Mouse (Mus musculus): ENCODE results near the gene Vps51. TPM values are rescaled to one million over a fixed set of nuclear protein-coding genes. Genes with fewer than 3 reads are reported as not detected.

Gene Vps51
- polyA plus RNA-seq, 1 experiment from 2014 or later: 27.3 TPM

DNA sequence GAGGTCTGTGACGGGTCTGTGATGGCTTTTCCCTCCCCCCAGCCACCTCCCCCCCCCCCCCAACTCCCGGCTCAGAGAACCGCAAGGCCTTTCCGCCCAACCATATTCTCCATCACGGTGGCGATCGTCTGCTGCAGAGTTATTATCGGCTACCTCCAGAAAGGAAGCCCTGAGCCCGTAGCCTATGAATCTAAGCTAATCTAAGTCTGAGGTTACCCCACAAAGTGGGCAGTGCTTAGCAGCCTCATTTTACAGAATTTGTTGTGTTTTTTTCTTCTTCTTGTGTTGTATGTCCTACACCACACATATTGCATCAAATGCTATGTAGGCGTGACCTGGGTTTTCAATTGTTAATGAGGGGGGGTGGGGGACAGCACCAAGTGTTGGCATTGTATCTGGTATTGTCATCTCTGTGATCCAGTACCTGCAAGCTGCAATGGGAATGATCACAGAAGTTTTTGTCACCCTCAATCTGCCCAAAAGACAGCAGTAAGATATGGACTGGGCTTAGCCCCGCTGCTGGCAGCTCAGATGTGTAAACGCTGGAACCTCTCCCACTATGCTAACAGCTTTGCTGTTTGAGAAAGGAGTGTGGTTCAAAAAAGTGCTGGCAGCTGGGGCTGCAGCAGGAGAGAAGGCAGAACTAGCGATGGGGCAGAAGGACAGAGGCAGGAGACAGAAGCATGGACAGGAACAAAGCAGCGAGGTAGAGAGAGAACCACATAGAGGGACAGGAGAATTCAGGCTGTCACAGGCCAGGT lies 46.3 kb downstream of the Vps51 start:
- no peak for ATAC-seq (ENCODE audit: insufficient read depth)
- Histone ChIP-seq H3K4me2 (no peak overlapping the region), H3K27ac (replicated peaks) (no peak overlapping the region), H3K9ac (no peak overlapping the region), H3K4me1 (replicated peaks) (peaks cover 1% of the 10 kb centered on the region; the same call in 1 of the 2 replicates), H3K9me3 (replicated peaks) (no peaks in the 10 kb centered on the region), H3K36me3 (replicated peaks) (no peaks in the 10 kb centered on the region), H3K27me3 (peaks cover 10% of the 10 kb centered on the region; the same call in 1 of the 2 replicates), H3K4me3 (replicated peaks) (no peak overlapping the region)
- 51% methylated on average over 14 of the region's 14 CpGs for WGBS (ENCODE audit: insufficient replicate concordance)

- 67% methylated on average over 9 of the region's 9 CpGs for WGBS (ENCODE audit: insufficient replicate concordance)
- Histone ChIP-seq H3K36me3 (replicated peaks) (no peaks in the 10 kb centered on the region), H3K9me3 (replicated peaks) (no peaks in the 10 kb centered on the region), H3K27me3 (peaks cover 10% of the 10 kb centered on the region; the same call in 1 of the 2 replicates), H3K4me2 (no peak overlapping the region), H3K4me3 (replicated peaks) (no peak overlapping the region), H3K9ac (no peak overlapping the region), H3K27ac (replicated peaks) (no peak overlapping the region), H3K4me1 (replicated peaks) (no peaks in the 10 kb centered on the region; the same call in 1 of the 2 replicates)
- ATAC-seq (ENCODE audit: insufficient read depth): no peak
Observed at GRCm38 (mm10) chr19:6029426-6029825, 47.6 kb downstream of the Vps51 start.

GRCm38 (mm10) chr19:6028991-6029390 lies 48.0 kb downstream of the Vps51 start:
- peaks cover 10% of the 10 kb centered on the region; the same call in 1 of the 2 replicates for H3K27me3 ChIP-seq
- H3K9ac ChIP-seq: no peak overlapping the region
- H3K4me2 ChIP-seq: no peak overlapping the region
- 64% methylated on average over 6 of the region's 6 CpGs for WGBS (ENCODE audit: insufficient replicate concordance)
- no peak for ATAC-seq (ENCODE audit: insufficient read depth)
- H3K36me3 ChIP-seq (replicated peaks): no peaks in the 10 kb centered on the region
- H3K9me3 ChIP-seq (replicated peaks): no peaks in the 10 kb centered on the region
- H3K4me1 ChIP-seq (replicated peaks): peaks cover 3% of the 10 kb centered on the region; the same call in 1 of the 2 replicates
- no peak overlapping the region for H3K4me3 ChIP-seq (replicated peaks)
- H3K27ac ChIP-seq (replicated peaks): no peak overlapping the region

DNA sequence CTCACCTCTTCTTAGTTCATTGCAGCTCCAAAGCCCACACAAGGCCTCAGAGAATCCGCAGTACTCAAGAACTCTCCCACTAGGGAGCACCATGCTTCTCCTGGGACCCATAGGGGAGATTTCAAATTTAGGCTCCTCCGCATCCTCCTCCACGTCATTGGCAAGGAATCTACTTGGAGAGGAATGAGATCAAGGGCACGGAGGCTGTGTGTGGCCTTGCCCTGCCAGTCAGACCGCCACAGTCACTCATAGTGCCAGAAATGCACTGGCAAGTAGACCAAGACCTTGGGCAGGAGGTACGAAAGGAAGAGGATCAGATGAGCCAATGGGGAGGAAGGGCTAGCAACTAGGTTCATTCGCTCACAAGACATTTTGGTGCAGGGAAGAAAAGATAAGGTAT lies 53.1 kb downstream of the Vps51 start:
- ATAC-seq (ENCODE audit: insufficient read depth): no peak
- no peak overlapping the region for H3K9ac ChIP-seq
- H3K4me2 ChIP-seq: no peak overlapping the region
- WGBS (ENCODE audit: insufficient replicate concordance): 64% methylated on average over 7 of the region's 7 CpGs
- H3K4me1 ChIP-seq (replicated peaks): peaks cover 23% of the 10 kb centered on the region
- peaks cover 10% of the 10 kb centered on the region; the same call in 1 of the 2 replicates for H3K27me3 ChIP-seq
- H3K4me3 ChIP-seq (replicated peaks): no peak overlapping the region
- no peaks in the 10 kb centered on the region for H3K9me3 ChIP-seq (replicated peaks)
- H3K27ac ChIP-seq (replicated peaks): no peak overlapping the region
- no peaks in the 10 kb centered on the region for H3K36me3 ChIP-seq (replicated peaks)

- Histone ChIP-seq H3K27me3 (peaks cover 9% of the 10 kb centered on the region; the same call in 1 of the 2 replicates), H3K9me3 (replicated peaks) (no peaks in the 10 kb centered on the region), H3K27ac (replicated peaks) (no peak overlapping the region), H3K9ac (no peak overlapping the region), H3K4me3 (replicated peaks) (no peak overlapping the region), H3K36me3 (replicated peaks) (no peaks in the 10 kb centered on the region), H3K4me2 (no peak overlapping the region), H3K4me1 (replicated peaks) (peaks cover 32% of the 10 kb centered on the region)
- WGBS (ENCODE audit: insufficient replicate concordance): 71% methylated on average over 8 of the region's 8 CpGs
- no peak for ATAC-seq (ENCODE audit: insufficient read depth)
Observed at GRCm38 (mm10) chr19:6023059-6023458, 54.0 kb downstream of the Vps51 start.

DNA sequence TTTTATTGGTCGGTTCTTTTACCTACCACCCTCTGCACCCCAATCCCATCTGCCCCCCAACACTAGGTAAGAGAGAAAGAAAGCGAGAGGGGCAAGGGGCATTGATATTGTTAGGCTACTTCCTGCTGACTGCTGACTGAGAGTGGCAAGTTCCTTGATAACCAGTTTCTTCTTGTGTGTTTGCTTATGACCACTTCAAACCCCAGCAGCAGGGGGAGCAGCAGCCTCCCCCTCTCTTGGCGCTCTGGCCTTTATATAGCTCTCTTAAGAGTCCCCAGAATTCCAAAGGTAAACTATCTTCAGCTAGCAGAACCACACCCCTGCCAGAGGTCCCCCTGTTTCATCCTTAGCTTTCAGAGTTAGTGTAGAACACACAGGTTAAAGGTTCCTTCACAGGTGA lies 56.8 kb downstream of the Vps51 start:
- Histone ChIP-seq H3K27me3 (no peaks in the 10 kb centered on the region; the same call in 1 of the 2 replicates), H3K9me3 (replicated peaks) (no peaks in the 10 kb centered on the region), H3K36me3 (replicated peaks) (no peaks in the 10 kb centered on the region), H3K4me2 (no peak overlapping the region), H3K4me3 (replicated peaks) (no peak overlapping the region), H3K4me1 (replicated peaks) (peaks cover 60% of the 10 kb centered on the region), H3K9ac (no peak overlapping the region), H3K27ac (replicated peaks) (no peak overlapping the region)
- ATAC-seq (ENCODE audit: insufficient read depth): no peak
- 47% methylated on average over 3 of the region's 3 CpGs for WGBS (ENCODE audit: insufficient replicate concordance)

DNA sequence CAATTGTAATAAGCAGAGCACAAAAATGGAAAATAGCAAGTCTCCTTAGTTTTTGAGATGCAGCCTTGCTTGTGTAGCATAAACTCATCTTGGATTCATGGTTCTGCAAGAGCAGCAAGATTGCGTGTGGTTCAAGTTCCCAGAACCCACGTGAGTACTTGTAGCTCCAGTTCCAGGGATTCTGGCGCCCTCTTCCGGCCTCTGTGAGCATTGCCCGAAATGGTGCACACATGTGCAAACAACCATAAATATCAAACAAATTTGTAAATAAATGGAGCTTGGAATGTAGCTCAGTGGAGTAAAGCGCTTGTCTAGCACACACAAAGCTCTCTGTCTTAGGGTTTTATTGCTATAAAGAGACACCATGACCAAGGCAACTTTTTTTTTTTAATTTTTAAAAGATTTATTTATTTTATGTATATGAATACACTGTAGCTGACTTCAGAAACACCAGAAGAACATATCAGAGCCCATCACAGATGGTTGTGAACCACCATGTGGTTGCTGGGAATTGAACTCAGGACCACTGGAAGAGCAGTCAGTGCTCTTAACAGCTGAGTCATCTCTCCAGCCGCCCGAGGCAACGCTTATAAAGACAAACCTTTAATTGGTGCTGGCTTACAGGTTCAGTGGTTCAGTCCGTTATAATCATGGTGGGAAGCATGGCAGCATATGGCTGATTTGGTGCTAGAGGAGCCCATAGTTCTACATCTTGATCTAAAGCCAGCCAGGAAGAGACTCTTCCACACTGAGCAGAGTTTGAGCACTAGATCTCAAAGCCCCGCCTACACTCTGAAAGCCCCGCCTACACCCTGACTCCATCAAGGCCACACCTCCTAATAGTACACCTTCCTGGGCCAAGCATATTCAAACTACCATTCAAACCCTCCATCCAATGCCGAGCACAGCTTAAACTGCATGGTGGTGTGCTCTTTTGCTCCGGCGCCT lies 58.6 kb downstream of the Vps51 start:
- Histone ChIP-seq H3K27ac (replicated peaks) (peak overlapping the region; percentile 81), H3K9me3 (replicated peaks) (no peaks in the 10 kb centered on the region), H3K4me3 (replicated peaks) (peak overlapping the region; percentile 29), H3K9ac (0 out of 2 replicates have a peak overlapping the region, but pooled peaks have one; percentile 31), H3K36me3 (replicated peaks) (peaks cover 6% of the 10 kb centered on the region), H3K4me1 (replicated peaks) (peaks cover 71% of the 10 kb centered on the region), H3K27me3 (no peaks in the 10 kb centered on the region), H3K4me2 (peak overlapping the region; percentile 53)
- peak; percentile 16; the same call in 1 of the 2 replicates for ATAC-seq (ENCODE audit: insufficient read depth)
- 20% methylated on average over 15 of the region's 15 CpGs for WGBS (ENCODE audit: insufficient replicate concordance)

Small RNA genes lying within 50 kb of the gene (microRNA-seq; reads per million reads assigned to microRNA genes)
- 2.3 reads per million for gene Mir6988

Other genes starting within 250 kb of the Vps51 start
- gene Frmd8, start 202.0 kb downstream of the Vps51 start, polyA plus RNA-seq (2015; fragmentation: Nextera tagmentation; extraction: Ambion mirVana): 12.9 and 13.1 TPM in 2 replicates
- gene Slc25a45, start 199.4 kb downstream of the Vps51 start, polyA plus RNA-seq (2015; fragmentation: Nextera tagmentation; extraction: Ambion mirVana): 7.1 and 7.9 TPM in 2 replicates
- 2.8 and 2.9 TPM in 2 replicates for gene Tigd3, start 183.1 kb downstream of the Vps51 start, polyA plus RNA-seq (2015; fragmentation: Nextera tagmentation; extraction: Ambion mirVana)
- 52.7 and 59.4 TPM in 2 replicates for gene Dpf2, start 164.2 kb downstream of the Vps51 start, polyA plus RNA-seq (2015; fragmentation: Nextera tagmentation; extraction: Ambion mirVana)
- 2.9 and 3.1 TPM in 2 replicates for gene Cdc42ep2, start 152.4 kb downstream of the Vps51 start, polyA plus RNA-seq (2015; fragmentation: Nextera tagmentation; extraction: Ambion mirVana)
- 53.8 and 58.9 TPM in 2 replicates for gene Pola2, start 113.0 kb downstream of the Vps51 start, polyA plus RNA-seq (2015; fragmentation: Nextera tagmentation; extraction: Ambion mirVana)
- gene Slc22a20, start 91.1 kb downstream of the Vps51 start, polyA plus RNA-seq (2015; fragmentation: Nextera tagmentation; extraction: Ambion mirVana): 0.05 TPM in 1 of 2 replicates, not detected in the other
- gene Capn1, start 61.3 kb downstream of the Vps51 start, polyA plus RNA-seq (2015; fragmentation: Nextera tagmentation; extraction: Ambion mirVana): 25.1 and 26.1 TPM in 2 replicates
- 13.3 and 17.3 TPM in 2 replicates for gene Syvn1, start 30.7 kb downstream of the Vps51 start, polyA plus RNA-seq (2015; fragmentation: Nextera tagmentation; extraction: Ambion mirVana)
- gene Mrpl49, start 19.4 kb downstream of the Vps51 start, polyA plus RNA-seq (2015; fragmentation: Nextera tagmentation; extraction: Ambion mirVana): 39.5 and 41.8 TPM in 2 replicates
- 401 and 446 TPM in 2 replicates for gene Fau, start 19.4 kb downstream of the Vps51 start, polyA plus RNA-seq (2015; fragmentation: Nextera tagmentation; extraction: Ambion mirVana)
- 19.1 and 19.5 TPM in 2 replicates for gene Znhit2, start 16.0 kb downstream of the Vps51 start, polyA plus RNA-seq (2015; fragmentation: Nextera tagmentation; extraction: Ambion mirVana)
- gene Tm7sf2, start 8.9 kb downstream of the Vps51 start, polyA plus RNA-seq (2015; fragmentation: Nextera tagmentation; extraction: Ambion mirVana): 49.1 and 50.2 TPM in 2 replicates
- not detected in 2 replicates for gene Tmem262, start 2.8 kb upstream of the Vps51 start, polyA plus RNA-seq (2015; fragmentation: Nextera tagmentation; extraction: Ambion mirVana)
- gene Gm28374, start 5.0 kb upstream of the Vps51 start, polyA plus RNA-seq (2015; fragmentation: Nextera tagmentation; extraction: Ambion mirVana): 0.48 and 0.67 TPM in 2 replicates
- 19.7 and 24.4 TPM in 2 replicates for gene Zfpl1, start 7.7 kb upstream of the Vps51 start, polyA plus RNA-seq (2015; fragmentation: Nextera tagmentation; extraction: Ambion mirVana)
- gene Cdca5, start 7.8 kb upstream of the Vps51 start, polyA plus RNA-seq (2015; fragmentation: Nextera tagmentation; extraction: Ambion mirVana): 34.5 and 35.4 TPM in 2 replicates
- 0.23 and 0.25 TPM in 2 replicates for gene AC131692.1, start 17.2 kb upstream of the Vps51 start, polyA plus RNA-seq (2015; fragmentation: Nextera tagmentation; extraction: Ambion mirVana)
- gene Naaladl1, start 28.6 kb upstream of the Vps51 start, polyA plus RNA-seq (2015; fragmentation: Nextera tagmentation; extraction: Ambion mirVana): 3.5 and 3.7 TPM in 2 replicates
- gene Sac3d1, start 41.4 kb upstream of the Vps51 start, polyA plus RNA-seq (2015; fragmentation: Nextera tagmentation; extraction: Ambion mirVana): 23.2 and 24.0 TPM in 2 replicates
- gene Snx15, start 51.1 kb upstream of the Vps51 start, polyA plus RNA-seq (2015; fragmentation: Nextera tagmentation; extraction: Ambion mirVana): 58.5 and 66.0 TPM in 2 replicates
- 0.17 and 0.44 TPM in 2 replicates for gene Batf2, start 63.8 kb upstream of the Vps51 start, polyA plus RNA-seq (2015; fragmentation: Nextera tagmentation; extraction: Ambion mirVana)
- 26.0 and 28.8 TPM in 2 replicates for gene Arl2, start 64.3 kb upstream of the Vps51 start, polyA plus RNA-seq (2015; fragmentation: Nextera tagmentation; extraction: Ambion mirVana)
- not detected in 2 replicates for gene Majin, start 107.2 kb upstream of the Vps51 start, polyA plus RNA-seq (2015; fragmentation: Nextera tagmentation; extraction: Ambion mirVana)
- gene Gpha2, start 149.1 kb upstream of the Vps51 start, polyA plus RNA-seq (2015; fragmentation: Nextera tagmentation; extraction: Ambion mirVana): 0.15 and 0.28 TPM in 2 replicates
- 3.3 and 5.0 TPM in 2 replicates for gene Ppp2r5b, start 158.6 kb upstream of the Vps51 start, polyA plus RNA-seq (2015; fragmentation: Nextera tagmentation; extraction: Ambion mirVana)
- gene Atg2a, start 164.4 kb upstream of the Vps51 start, polyA plus RNA-seq (2015; fragmentation: Nextera tagmentation; extraction: Ambion mirVana): 4.7 and 5.8 TPM in 2 replicates
- 64.0 and 69.3 TPM in 2 replicates for gene Ehd1, start 199.5 kb upstream of the Vps51 start, polyA plus RNA-seq (2015; fragmentation: Nextera tagmentation; extraction: Ambion mirVana)
- 0.21 and 0.38 TPM in 2 replicates for gene Cdc42bpg, start 229.2 kb upstream of the Vps51 start, polyA plus RNA-seq (2015; fragmentation: Nextera tagmentation; extraction: Ambion mirVana)